In the genomic region with DNA sequence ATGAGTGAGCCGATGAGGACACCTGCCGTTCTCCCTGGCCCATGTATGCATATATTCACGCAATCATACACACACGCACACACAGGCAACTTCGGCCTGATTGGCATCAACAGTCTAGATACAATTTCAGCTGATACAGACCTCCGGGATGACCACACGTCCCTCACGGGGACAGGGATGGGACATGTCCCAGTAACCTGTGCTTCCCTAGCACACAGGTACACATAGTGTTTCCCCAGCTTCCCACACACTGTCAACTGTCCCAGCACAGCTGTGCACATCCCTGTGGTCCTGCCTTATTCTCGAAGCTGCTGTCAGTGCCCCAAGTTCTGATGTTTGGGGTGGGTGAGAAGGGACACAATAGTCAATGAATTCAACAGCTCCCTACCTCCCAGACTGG, we compare ENCODE assay signal across 14 mouse cellular contexts. TPM values are rescaled to one million over a fixed set of nuclear protein-coding genes. Genes with fewer than 3 reads are reported as not detected.
DNase-seq lines count a peak whose midpoint lies in the region; ATAC-seq and TF ChIP-seq lines count a peak whose summit lies in the region.
"Had no signal": no experiment of that assay in that cellular context is flagged by ENCODE, and none has a peak within 500 bp of the region (broad histone marks: within the 10 kb centered on the region; RNA-seq: fewer than 3 reads in every experiment).

No protein-coding gene starts in this region.

- H3K36me3 ChIP-seq in MEL (ENCODE audit: control insufficient read depth in 1 of 2, insufficient read depth in 2 of 2, low read length in 2 of 2): peaks cover 0 to 12% of the 10 kb centered on the region in 2 experiments; a peak in 2 of 4 replicates
- H3K36me3 ChIP-seq in forebrain, embryonic 10.5 days (replicated peaks): peaks cover 60% of the 10 kb centered on the region
- peaks cover 41% of the 10 kb centered on the region for H3K36me3 ChIP-seq in hindbrain, embryonic 14.5 days (replicated peaks; ENCODE audit: control insufficient read depth, insufficient read depth)
- H3K36me3 ChIP-seq in midbrain, embryonic 15.5 days (replicated peaks): peaks cover 25% of the 10 kb centered on the region

- TF ChIP-seq CTCF in MEL (IDR thresholded peaks at IDR 0.05 in 2 of 3, conservative IDR thresholded peaks at IDR 0.05 in 1 of 3; ENCODE audit: control insufficient read depth in 1 of 3, insufficient read depth in 1 of 3, low read depth in 2 of 3, low read length in 3 of 3, poor library complexity in 1 of 3, severe bottlenecking in 1 of 3): no peak
- no peak for TF ChIP-seq CTCF in left cerebral cortex, adult 2 months (IDR thresholded peaks at IDR 0.05)

- DNase-seq in MEL (ENCODE audit: low read depth, low spot score): no peak
- DNase-seq in forebrain, embryonic 10.5 days (ENCODE audit: extremely low spot score, low spot score): no peak
- no peak for DNase-seq in hindbrain, embryonic 14.5 days (ENCODE audit: low spot score)
- DNase-seq in layer of hippocampus, postnatal 10 days (ENCODE audit: low spot score in 2 of 2): no peak
- no peak for DNase-seq in left cerebral cortex, adult 2 months (ENCODE audit: extremely low spot score in 1 of 2, low spot score in 2 of 2)
- DNase-seq: heart, postnatal 14 days; kidney, adult 18-20 months; kidney, postnatal 4 days; liver, embryonic 13.5 days; right cerebral cortex, postnatal 25 days; thymus, adult 18-20 months had no signal

- no peak overlapping the region for H3K9ac ChIP-seq in MEL (ENCODE audit: control insufficient read depth, low read depth, low read length, poor library complexity, severe bottlenecking)
- no peak overlapping the region for H3K9ac ChIP-seq in hindbrain, embryonic 14.5 days
- no peak overlapping the region for H3K9ac ChIP-seq in midbrain, embryonic 15.5 days
- H3K9ac ChIP-seq: liver, embryonic 13.5 days had no signal

- 85% methylated on average over 9 of the region's 9 CpGs for WGBS in forebrain, embryonic 10.5 days
- 65% methylated on average over 9 of the region's 9 CpGs for WGBS in hindbrain, embryonic 14.5 days
- WGBS in midbrain, embryonic 15.5 days: 64% methylated on average over 9 of the region's 9 CpGs

- H3K79me2 ChIP-seq in MEL (ENCODE audit: control insufficient read depth, insufficient read depth, low read length, poor library complexity): peaks cover 3% of the 10 kb centered on the region; the same call in 1 of the 2 replicates

- H3K4me3 ChIP-seq in MEL (ENCODE audit: control insufficient read depth in 1 of 2, insufficient read depth in 1 of 2, low read depth in 2 of 2, low read length in 2 of 2): no peak overlapping the region
- H3K4me3 ChIP-seq in forebrain, embryonic 10.5 days: peak overlapping the region; percentile 79; the same call in 1 of the 2 replicates
- H3K4me3 ChIP-seq in hindbrain, embryonic 14.5 days (replicated peaks; ENCODE audit: low read length): peak overlapping the region; percentile 70
- peak overlapping the region; percentile 53 for H3K4me3 ChIP-seq in midbrain, embryonic 15.5 days
- no peak overlapping the region for H3K4me3 ChIP-seq in left cerebral cortex, adult 2 months
- H3K4me3 ChIP-seq: erythroblast, embryonic 14.5 days; liver, embryonic 13.5 days had no signal

- no peak for TF ChIP-seq POLR2A in MEL (IDR thresholded peaks at IDR 0.05; ENCODE audit: control insufficient read depth in 1 of 2, insufficient read depth in 1 of 2, low read depth in 1 of 2, low read length in 2 of 2, poor library complexity in 1 of 2)

- peaks cover 0 to 11% of the 10 kb centered on the region in 2 experiments; a peak in 2 of 4 replicates for H3K4me1 ChIP-seq in MEL (ENCODE audit: control insufficient read depth in 1 of 2, insufficient read depth in 2 of 2, low read length in 2 of 2)
- peaks cover 64% of the 10 kb centered on the region for H3K4me1 ChIP-seq in forebrain, embryonic 10.5 days
- H3K4me1 ChIP-seq in hindbrain, embryonic 14.5 days (replicated peaks; ENCODE audit: control insufficient read depth, insufficient read depth, low read length): no peaks in the 10 kb centered on the region; the same call in 1 of the 2 replicates
- peaks cover 25% of the 10 kb centered on the region for H3K4me1 ChIP-seq in midbrain, embryonic 15.5 days

- H3K9me3 ChIP-seq in MEL (replicated peaks; ENCODE audit: insufficient read depth, low read length): no peaks in the 10 kb centered on the region
- H3K9me3 ChIP-seq in forebrain, embryonic 10.5 days: no peaks in the 10 kb centered on the region
- no peaks in the 10 kb centered on the region for H3K9me3 ChIP-seq in hindbrain, embryonic 14.5 days (ENCODE audit: control insufficient read depth, low read length)
- H3K9me3 ChIP-seq in midbrain, embryonic 15.5 days: no peaks in the 10 kb centered on the region
- H3K9me3 ChIP-seq: liver, embryonic 13.5 days had no signal

- no peak for TF ChIP-seq EP300 in MEL (IDR thresholded peaks at IDR 0.05; ENCODE audit: low read depth in 1 of 2, low read length in 2 of 2)

- TF ChIP-seq RAD21 in MEL (IDR thresholded peaks at IDR 0.05; ENCODE audit: low read depth, low read length): no peak

- no peaks in the 10 kb centered on the region for H3K27me3 ChIP-seq in MEL (ENCODE audit: control insufficient read depth in 1 of 2, insufficient read depth in 2 of 2, low read length in 2 of 2)
- H3K27me3 ChIP-seq in forebrain, embryonic 10.5 days (ENCODE audit: poor library complexity, severe bottlenecking): peaks cover 27% of the 10 kb centered on the region
- H3K27me3 ChIP-seq in hindbrain, embryonic 14.5 days (ENCODE audit: control insufficient read depth, insufficient read depth, low read length): peaks cover 10% of the 10 kb centered on the region; the same call in 1 of the 2 replicates
- H3K27me3 ChIP-seq in midbrain, embryonic 15.5 days (replicated peaks): peaks cover 18% of the 10 kb centered on the region; the same call in 1 of the 2 replicates

- intact Hi-C loops in left cerebral cortex, adult 2 months (cut with DNase I): loop anchor here (5.0 kb wide), 1 partner anchor 35 kb away; no protein-coding TSS in a partner anchor

- H3K27ac ChIP-seq in MEL (ENCODE audit: control insufficient read depth, low read depth, low read length): no peak overlapping the region
- H3K27ac ChIP-seq in forebrain, embryonic 10.5 days: no peak overlapping the region
- H3K27ac ChIP-seq in hindbrain, embryonic 14.5 days: no peak overlapping the region
- no peak overlapping the region for H3K27ac ChIP-seq in midbrain, embryonic 15.5 days
- H3K27ac ChIP-seq in left cerebral cortex, adult 2 months: no peak overlapping the region
- H3K27ac ChIP-seq: liver, embryonic 13.5 days had no signal

- ATAC-seq in hindbrain, embryonic 14.5 days (ENCODE audit: low FRiP score): no peak
- no peak for ATAC-seq in midbrain, embryonic 15.5 days (replicated peaks)
- no peak for ATAC-seq in inflammation-experienced regulatory T-cells, adult 6 months

- peak overlapping the region; percentile 98 for H3K4me2 ChIP-seq in hindbrain, embryonic 14.5 days (replicated peaks)
- peak overlapping the region; percentile 87 for H3K4me2 ChIP-seq in midbrain, embryonic 15.5 days
- H3K4me2 ChIP-seq: liver, embryonic 13.5 days had no signal

TF ChIP-seq in MEL, 35 proteins besides CTCF, POLR2A, EP300 and RAD21:
- TF ChIP-seq NELFE (IDR thresholded peaks at IDR 0.05; ENCODE audit: low read depth, low read length) (no peak), POLR2AphosphoS5 (IDR thresholded peaks at IDR 0.05; ENCODE audit: borderline replicate concordance, low read depth, low read length) (peak; percentile 83; the same call in 1 of the 2 replicates)

RNA-seq across cellular contexts. Expression of a gene that starts 3.7 kb away (rescaled TPM):
- total RNA-seq in MEL (2012; rRNA removed): 5.7 and 9.8 TPM in 2 replicates
- 1 to 10 TPM in 1 of 2 experiments, not detected in 1; 6.2 TPM for polyA plus RNA-seq in MEL (2012; ENCODE audit: insufficient read depth in 1 of 2, insufficient read length in 2 of 2, low read depth in 1 of 2, low replicate concordance in 2 of 2, missing spikeins in 1 of 2)
- polyA plus RNA-seq in forebrain, embryonic 10.5 days (2016; fragmentation: Nextera tagmentation; extraction: Ambion mirVana): 13.6 and 14.1 TPM in 2 replicates
- polyA plus RNA-seq in hindbrain, embryonic 14.5 days (2014; fragmentation: Nextera tagmentation; extraction: Ambion mirVana): 14.7 and 15.9 TPM in 2 replicates
- 11.5 and 15.4 TPM in 2 replicates for polyA plus RNA-seq in midbrain, embryonic 15.5 days (2015; fragmentation: Nextera tagmentation; extraction: Ambion mirVana)
- 10 to 100 TPM; 11.7 to 12.1 TPM for total RNA-seq in layer of hippocampus, postnatal 10 days (2021)
- total RNA-seq in left cerebral cortex, adult 2 months (2021): 1 to 10 TPM; 5.1 TPM
- under 1 TPM in 1 of 3 experiments, not detected in 2; 0.15 TPM for polyA plus RNA-seq in inflammation-experienced regulatory T-cells, adult 6 months (2017; shearing (Covaris generic))

Comparison
In these comparisons a context has a peak if more than half of its experiments do, and no peak if none do; other contexts are left out.
1. H3K4me3 ChIP-seq: peak in forebrain, embryonic 10.5 days (single experiment), hindbrain, embryonic 14.5 days (single experiment) and midbrain, embryonic 15.5 days (single experiment); none in MEL (0 of 2) and left cerebral cortex, adult 2 months (single experiment).